Mouse (Mus musculus) c-Kit-positive CD71-negative TER-119-negative erythroid progenitor cells, embryonic 14.5 days (primary cell): Measurements from ENCODE around the gene Lipe.

Source experiments
- DNase-seq: peaks from one replicate; pipeline ENCODE4 v3.0.0-alpha.2; 2013; ENCODE audit warnings: low read depth

The Lipe gene

DNA sequence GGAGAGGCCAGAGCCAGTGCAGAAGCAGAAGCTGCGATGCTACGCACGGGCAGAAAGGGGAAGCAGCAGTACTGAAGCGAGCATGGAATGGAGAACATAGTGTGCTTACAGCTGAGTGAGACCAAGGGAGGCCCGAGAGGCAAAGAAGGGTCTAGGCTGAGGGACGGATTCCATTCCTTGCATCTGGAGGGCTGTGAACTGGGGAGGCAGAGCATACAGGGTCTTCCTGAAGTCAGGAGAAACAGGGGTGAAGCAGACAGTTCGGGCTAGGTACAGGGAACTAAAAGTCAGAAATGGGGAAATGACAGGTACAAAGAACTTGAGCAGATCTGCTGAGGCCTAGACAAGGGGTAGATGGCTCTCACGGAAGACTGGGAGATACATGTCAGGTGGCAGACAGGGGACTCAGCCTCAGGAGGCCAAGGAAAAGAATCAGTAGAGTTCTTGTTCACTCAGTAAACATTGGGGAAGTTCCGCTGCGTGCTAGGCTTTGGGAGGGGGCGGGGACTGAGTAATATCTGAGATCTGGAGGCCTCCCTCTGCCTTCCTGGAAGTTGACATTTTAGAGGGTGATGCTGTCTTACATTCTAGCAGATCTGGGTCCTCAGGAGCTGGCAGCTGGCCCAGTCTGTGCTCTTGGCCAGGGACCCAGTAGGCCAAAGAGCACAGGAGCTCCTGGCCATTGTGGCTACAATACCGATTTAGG is 12.5 kb downstream of the Lipe start:
- peak; percentile 41 for DNase-seq

DNA sequence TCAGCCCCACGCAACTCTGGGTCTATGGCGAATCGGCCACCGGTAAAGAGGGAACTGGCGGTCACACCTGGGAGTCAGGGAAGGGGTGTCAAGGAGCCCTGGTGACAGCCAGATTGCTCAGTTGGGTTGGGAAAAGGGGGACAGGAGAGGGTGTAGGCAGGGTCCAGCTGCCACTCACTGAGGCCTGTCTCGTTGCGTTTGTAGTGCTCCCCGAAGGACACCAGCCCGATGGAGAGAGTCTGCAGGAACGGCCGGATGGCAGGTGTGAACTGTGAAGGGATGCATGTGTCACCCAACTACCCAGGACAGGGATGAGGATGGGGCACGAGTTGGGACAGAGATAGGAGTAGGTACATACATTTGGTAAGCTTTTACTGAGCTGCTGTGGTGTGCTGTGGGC is 13.3 kb downstream of the Lipe start:
- no peak for DNase-seq

DNA sequence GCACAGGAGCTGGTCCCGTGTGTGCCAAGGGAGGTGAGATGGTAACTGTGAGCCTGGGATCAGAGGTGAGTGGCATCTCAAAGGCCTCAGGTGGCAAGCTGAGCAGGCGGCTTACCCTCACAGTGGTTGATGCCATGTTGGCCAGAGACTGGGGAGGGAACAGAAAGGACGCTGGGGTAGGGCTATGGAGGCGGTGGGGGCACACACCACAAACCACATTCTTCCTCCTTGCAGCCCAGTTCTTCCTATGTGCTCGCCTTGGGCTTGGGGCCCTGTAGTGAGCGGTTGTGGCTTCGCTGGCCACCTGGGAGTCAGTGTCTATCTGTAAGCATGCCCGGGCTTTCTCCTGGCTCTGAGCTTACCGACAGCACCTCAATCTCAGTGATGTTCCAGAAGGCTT is 13.7 kb downstream of the Lipe start:
- DNase-seq, result no peak

DNA sequence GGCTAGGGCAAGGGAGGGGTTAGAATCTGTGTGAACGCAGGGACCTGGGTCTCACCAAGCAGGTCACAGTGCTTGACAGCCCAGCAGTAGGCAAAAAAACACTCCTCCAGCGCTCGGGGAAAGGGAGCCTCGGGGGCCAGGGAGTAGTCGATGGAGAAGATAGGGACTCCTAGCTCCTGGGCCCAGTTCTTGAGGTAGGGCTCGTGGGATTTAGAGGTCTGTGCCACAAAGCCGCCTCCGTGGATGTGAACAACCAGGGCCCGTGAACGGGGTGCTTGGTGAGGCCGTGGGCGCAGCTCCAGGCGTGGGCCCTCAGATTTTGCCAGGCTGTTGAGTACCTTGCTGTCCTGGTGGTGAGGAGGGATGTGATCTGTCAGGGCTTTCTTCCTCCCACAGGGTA is 14.2 kb downstream of the Lipe start:
- no peak for DNase-seq

DNA sequence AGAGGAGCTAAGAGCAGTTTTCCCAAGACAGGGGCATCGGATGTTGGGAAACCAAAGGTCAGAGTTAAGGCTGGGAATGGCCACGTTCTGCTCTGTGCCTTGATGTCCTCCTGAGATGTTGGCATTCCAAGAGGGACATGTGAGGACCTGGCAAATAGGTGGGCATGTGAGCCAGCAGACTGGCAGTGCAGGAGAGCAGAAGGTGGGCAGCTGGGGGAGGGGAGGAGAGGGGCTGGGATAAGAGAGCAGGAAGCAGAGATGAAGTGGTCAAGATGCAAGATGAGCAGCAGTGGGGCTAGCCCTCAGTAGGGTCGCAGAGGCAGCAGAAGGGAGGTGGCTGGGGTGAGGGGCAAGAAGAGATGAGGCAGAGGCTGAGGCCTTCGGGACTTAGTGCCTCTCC is 14.6 kb downstream of the Lipe start:
- no peak for DNase-seq

DNA sequence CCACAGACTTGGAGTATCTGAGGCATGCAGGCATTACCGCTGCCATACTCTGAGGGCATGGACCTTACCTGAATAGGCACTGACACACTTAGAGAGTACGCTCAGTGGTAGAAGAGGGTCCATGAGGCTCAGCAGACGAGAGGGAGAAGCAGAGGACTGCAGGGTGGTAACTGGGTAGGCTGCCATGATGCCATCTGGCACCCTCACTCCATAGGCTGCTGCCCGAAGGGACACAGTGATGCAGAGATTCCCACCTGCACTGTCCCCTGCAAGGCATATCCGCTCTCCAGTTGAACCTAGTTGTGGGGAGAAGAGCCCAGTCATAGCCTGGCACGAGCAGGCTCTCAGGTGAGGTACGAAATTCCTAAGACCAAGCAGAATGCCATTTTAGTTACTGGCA is 15.1 kb downstream of the Lipe start:
- DNase-seq, result no peak

DNA sequence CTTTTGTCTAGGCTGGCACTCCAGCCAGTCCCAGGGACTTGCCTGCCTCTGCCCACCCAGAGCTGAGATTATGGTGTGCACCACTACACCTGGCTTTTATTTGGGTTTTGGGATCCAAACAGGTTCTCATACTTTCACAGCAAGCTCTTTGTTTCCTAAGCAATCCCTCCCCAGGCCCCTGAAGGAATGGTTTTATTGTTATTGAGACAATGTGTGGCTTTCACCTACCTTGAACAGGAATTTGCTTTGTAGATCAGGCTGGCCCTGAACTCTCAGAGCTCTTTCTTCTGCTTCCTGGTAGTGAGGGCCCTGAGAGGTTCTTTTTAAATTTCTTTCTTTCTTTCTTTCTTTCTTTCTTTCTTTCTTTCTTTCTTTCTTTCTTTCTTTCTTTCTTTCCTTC is 16.0 kb downstream of the Lipe start:
- no peak for DNase-seq

DNA sequence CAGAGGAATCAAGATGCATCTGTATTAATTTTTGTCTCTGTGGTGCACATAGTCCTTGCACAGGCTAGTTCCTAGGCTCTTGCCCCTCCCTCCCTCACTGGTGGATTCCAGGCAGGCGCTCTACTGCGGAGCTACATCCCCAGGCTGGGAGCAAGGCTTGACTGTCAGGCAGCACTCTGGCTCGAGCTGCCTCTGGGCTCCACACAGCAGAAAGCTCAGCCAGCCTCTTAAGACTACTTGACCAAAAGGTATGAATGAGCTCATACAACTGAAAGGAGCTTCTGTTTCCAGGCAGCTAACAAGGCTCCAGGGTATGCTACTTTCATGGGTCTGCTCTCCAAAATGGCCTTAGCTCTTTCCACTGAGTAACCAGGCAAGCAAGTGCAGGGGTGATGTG is 17.2 kb downstream of the Lipe start:
- no peak for DNase-seq

DNA sequence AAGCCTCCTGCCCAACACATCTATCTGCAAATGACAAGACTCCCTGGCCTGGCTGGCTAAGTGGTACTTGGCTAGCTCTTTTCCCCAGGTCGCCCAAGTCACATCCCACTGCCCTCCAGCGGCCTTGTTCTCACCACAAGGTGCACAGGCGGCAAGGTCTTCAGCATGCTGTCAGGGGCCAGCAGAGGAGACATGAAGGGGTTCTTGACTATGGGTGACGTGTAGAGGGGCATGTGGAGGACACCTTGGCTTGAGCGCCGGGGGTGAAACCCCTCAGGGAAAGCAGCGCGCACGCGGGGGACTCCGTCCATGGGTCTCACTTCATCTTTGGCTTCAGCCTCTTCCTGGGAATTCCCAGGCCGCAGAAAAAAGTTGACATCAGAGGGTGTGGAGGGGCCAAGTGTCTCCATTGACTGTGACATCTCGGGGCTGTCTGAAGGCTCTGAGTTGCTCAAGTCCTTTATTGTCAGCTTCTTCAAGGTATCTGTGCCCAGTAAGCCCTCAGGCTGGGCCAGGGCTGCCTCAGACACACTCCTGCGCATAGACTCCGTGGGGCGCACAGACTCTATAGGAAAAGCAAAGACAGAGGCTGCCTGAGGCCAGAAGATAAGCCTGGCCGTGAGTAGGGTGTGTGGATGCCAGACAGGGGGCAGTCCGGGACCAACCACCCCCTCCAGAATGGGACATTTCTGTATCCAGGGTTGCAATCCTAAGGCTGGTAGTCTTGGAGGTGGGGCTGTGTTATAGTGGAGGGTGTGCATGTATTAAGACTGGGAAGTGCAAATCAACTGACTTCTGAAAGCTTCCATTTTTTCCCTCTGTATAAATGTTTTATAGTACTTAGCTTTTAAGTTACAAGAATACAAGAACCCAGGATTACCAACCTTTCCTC is 17.9 kb downstream of the Lipe start:
- DNase-seq, result no peak

DNA sequence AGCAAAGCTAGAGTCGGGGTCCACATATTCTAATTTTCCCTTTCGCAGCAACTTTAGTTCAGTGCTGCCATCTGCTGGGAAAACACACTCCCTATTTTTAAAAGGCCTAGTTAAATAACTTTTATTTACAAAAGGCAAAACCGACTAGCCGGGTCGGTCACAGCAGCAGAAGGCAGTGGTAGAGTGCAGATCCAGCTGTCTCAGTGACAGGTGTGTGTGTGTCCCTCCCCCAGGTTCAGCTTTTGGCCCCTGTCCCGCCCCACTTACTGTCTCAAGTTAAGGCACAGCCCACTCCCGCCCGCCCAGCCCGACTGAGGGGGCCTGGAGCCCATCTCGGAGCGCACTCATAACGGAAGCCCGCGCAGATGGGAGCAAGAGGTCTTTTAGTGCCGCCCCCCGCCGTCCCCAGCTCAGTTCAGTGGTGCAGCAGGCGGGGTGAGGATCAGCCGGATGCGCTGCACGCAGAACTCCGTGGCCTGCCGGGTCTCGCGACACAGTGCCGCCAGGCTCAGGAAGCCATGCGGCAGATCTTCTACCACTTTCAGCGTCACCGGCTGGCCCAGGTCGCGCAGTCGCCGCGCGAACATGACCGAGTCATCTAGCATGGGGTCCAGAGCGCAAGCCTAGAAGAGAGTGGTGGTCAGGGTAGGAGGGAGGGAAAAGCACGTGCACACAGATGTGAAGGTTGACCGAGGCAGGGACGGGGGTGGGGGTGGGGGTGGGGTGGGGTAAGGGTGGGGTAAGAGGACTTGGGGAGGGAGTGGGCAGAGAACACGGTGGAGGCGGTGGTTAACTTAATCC is 18.8 kb downstream of the Lipe start:
- peak; percentile 48 for DNase-seq

DNA sequence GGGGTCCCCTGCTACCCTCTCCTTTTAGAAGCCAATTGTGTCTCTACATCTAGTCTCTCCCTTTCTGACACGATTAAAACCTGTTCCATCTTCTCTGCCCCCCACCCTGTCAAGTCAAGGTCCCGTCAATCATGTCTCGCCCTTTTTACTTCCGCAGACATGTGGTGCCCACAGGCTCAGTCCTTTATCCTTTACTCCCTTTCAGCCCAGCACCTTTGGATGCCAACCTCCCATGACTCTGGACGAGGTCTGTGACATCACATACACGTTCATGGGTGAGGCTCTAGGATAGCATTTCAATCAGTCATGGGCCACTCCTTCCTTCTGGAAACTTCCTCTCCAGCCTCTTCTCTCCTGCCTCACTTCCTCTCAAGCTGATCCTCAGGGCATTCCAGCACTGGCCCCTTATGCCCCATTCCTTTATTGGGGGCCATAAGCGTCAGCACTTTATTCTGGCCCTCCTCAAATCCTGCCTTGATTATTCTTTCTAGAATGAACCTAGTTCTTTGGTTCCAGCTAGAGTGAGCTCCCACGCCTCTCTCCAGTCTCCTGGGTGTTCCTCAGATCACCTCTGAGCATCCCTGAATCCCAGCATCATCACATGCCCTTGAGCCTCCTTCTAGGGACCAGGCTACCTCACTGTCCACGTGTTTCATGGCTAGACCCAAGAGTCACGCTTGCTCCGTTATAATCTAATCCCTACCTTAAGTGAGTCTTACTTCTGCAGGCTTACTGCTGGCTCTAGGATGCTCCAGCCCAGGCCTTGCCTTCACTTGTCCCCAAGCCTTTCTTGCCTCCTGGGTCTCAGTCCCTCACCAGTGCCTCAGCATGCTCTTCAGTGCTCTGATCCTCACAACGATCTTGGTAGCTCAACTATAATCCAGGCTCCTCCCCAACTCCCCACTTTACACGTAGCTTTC is 20.1 kb downstream of the Lipe start:
- DNase-seq, result no peak

DNA sequence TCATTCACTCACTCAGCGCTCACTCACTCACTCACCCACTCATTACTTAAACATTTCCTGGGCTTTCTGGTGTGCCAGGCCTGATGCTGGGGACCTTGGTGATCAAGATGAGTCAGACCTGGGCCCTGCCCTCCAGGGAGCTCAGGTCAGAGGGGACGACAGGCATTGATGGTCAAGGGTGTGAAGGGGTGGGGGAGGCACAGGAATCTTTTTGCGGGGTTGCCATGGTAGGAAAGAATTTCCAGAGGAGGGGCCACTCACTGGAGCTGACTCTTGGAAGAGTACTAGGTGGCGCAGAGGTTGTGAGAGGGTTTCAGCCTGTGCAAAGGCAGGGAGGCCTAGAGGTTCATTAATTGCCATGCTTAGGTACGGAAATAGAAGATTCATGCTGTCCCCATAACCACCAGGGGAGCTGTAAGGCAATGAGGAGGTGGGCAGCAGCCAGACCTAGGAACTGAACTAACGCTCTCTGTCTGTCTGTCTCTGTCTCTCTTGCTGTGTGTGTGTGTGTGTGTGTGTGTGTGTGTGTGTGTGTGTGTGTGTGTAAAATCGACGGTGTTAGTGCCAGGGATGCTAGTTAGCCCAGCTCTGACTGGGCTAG is 21.3 kb downstream of the Lipe start:
- no peak for DNase-seq

DNA sequence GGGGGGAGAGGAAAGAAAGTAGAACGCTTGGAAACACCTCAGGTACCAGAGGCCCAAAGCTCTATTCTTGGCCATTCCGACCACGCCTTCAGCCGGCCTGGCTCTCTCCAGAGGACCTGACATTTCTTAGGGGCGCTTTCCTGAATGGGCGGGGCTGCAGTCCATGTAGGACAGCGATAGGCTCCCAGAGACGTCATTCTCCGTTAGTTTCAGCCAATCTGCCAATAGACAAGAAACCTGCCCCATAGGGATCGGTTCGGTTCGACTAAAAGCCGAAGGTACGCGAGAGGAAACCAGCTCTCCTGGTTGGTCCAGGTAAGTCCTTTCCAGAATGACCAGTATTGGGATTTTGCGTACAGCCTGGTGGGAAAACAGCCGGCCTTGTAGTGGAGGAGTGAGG is 22.0 kb downstream of the Lipe start:
- DNase-seq, result peak; percentile 45

DNA sequence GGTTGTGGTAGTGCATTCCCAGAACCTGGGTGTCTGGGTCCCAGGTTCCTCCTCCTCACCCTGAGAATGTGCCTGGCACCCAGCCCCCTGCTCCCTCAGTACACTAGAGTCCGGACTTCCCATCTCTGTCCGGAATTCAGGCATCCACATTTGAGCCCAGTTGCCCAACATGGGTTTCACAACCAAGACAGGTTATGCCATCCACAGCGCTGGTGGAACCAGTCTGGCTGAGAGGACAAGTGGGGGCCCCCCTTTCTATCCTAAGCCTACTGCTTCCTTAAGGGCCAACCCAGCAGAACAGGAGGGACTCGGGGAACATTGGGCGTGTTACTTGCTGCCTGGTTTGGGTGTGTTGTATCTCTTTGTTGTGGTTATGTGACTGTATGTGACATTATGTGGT is 26.1 kb downstream of the Lipe start:
- no peak for DNase-seq

DNA sequence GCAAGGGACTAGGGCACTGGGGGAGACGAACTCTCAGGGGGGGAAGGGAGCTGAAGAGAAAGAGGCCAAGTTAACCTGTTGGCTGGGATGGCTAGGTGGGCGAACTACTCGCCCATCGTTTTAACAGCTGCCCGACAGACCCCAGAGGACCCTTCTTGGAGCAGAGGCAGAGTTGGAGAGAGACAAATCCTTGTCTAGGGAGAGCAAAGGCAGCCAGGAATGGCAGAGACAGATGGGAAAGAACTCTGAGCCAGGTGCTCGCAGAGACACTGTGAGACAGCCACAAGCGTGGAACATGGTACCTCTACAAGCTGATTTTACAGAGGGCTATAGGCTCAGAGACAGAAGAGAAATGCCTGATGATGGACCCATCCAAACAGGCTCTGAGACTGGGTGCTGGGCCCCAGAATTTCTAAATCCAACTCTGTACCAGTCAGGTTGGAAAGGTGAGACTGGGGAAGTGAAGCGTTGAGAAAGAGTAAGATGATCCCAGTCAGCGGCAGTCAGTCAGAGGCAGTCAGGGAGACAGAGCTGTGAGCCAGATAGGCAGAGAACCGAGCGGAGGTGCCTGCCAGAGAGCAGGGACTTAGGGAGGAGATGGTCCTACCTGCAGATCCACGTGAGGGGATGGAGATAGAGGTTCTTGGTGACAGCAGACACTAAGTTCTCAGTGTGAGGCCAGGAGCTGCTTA is 29.3 kb downstream of the Lipe start, which contains the start of gene Cnfn:
Gene Cnfn, minus strand, starts transcription at position 667 of the 692 bp plus-strand sequence.
- DNase-seq, result no peak

DNA sequence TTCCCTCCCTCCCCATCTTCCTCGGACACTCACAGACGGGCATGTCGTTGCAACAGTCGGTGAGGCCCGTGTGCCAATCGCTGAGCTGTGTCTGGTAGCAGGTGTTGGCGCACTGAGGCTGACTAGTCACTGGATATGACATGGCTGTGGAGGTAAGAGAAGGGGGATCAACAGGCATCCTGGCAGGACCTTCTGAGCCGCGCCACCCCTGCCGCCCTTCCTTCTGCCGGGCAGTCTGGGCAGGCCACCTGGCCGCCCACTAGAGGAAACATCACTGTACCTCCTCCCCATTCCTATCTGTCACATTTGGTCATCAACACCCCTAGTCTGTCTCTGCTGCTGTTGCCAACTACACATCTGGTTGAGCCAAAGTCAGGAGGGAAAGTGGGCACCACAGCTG is 30.2 kb downstream of the Lipe start:
- no peak for DNase-seq

DNA sequence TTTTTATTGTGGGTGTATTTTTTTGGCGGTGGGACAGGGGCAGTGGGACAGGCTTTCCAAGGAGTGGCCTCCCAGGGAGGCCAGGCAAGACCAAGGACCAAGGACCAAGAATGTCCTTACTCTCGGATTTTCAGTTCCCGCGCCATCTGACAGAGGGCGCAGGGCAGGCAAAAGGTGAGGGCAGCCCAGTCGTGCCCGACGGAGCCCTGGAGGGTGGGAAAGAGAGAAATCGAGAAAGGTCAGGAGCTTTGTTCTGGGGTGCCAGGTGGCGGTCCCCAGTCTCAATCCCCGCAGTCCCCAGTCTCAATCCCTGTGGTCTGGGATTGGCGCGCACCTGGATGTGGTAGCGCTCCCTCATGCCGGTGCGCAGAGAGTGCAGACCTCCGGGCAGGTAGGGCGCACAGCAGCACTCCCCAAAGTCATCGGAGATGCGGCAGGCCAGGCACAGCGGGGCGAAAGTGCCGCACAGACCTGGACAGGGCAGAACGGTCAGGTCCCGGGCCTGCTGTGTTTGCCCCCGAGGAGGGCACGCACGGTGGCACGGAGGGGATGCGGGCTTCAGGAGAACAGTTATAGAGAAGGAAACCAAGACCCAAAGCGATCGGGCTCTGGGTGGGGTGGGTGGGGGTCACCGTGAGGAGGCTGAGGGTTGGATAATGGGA is 30.7 kb downstream of the Lipe start:
- no peak for DNase-seq

DNA sequence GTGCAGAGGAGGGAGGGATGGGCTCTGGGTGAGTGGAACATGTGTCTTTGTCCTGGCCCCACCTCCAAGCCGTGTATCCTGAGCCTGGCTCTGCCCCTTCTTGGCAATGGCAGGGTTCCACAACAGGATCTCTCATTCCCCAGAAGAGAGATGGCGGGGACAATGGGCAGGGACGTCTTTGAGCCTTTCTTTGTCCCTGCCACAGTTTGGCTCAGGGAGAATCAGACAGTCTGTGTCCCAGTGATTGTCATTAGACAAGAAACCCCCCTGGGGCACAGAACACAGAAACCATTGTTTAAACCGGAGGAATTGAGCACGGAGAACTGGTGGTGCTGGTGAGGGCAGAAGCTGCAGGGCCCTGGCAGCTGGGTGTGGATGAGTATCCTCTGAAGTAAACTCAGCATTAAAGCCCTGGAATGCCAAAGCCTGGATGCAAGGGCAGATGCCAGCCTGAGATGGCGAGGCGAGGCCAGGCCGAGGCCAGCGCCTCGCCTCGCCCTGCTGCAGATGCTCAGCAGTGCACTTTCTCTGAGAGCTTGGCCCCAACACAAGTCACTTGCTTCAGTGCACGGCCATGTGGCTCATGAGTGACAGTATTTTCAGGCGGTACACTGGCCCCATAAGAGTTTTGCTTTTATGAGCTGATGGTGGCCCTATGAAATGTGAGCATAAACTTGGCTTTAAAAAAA is 32.4 kb downstream of the Lipe start:
- no peak for DNase-seq

DNA sequence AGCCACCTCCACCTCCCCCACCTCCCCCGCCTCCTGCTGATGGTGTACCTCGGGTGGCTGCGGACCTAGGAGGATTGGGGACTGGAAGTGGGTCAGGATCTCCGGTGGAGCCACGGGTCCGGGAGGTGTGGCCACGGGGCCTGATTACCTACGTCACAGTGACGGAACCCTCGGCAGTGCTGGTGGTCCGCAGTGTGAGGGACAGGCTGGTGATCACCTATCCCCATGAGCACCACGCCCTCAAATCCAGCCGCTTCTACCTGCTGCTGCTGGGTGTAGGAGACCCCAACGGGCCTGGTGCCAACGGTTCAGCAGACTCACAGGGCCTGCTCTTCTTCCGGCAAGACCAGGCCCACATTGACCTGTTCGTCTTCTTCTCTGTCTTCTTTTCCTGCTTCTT is 34.9 kb downstream of the Lipe start:
- DNase-seq, result no peak
